Comparison of ENCODE assay signal across 9 mouse cellular contexts in the genomic region with DNA sequence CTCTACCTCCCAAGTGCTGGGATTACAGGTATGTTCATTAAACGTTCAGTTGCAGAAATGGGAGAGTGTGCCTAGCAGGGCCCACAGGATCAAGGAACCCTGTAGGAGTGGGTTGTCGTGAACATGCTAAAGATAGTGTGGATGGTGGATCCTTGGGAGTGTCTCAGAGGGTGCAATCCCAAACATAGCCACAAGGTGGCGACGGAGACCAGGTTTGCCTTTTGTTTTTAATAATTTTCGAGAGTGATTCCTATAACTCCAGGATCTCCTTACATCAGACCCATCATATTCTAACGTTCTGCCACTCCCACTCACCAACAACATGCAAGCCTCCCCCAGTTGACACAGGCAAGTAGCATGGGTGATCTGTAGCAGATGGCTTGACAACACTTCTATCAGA. TPM values are rescaled to one million over a fixed set of nuclear protein-coding genes. Genes with fewer than 3 reads are reported as not detected.
A peak's percentile ranks its signal among the peaks of the same experiment; 100 is the strongest.
DNase-seq lines count a peak whose midpoint lies in the region; ATAC-seq and TF ChIP-seq lines count a peak whose summit lies in the region.
"Had no signal": no experiment of that assay in that cellular context is flagged by ENCODE, and none has a peak within 500 bp of the region (broad histone marks: within the 10 kb centered on the region; RNA-seq: fewer than 3 reads in every experiment).

No protein-coding gene starts in this region.

- peak; percentile 42 for ATAC-seq in CD4-positive, CD25-positive, alpha-beta regulatory T cell, adult 4 months
- ATAC-seq in granulocyte monocyte progenitor cell, adult 5-6 weeks (replicated peaks; ENCODE audit: poor library complexity, severe bottlenecking): peak; percentile 32
- peak; percentile 53; the same call in 1 of the 2 replicates for ATAC-seq in neural tube, embryonic 15.5 days (ENCODE audit: low FRiP score)

- no peaks in the 10 kb centered on the region for H3K27me3 ChIP-seq in neural tube, embryonic 15.5 days (replicated peaks)
- H3K27me3 ChIP-seq: heart, embryonic 15.5 days had no signal

- no peak overlapping the region for H3K4me2 ChIP-seq in neural tube, embryonic 15.5 days
- H3K4me2 ChIP-seq: heart, embryonic 15.5 days had no signal

- H3K36me3 ChIP-seq in neural tube, embryonic 15.5 days: no peaks in the 10 kb centered on the region
- H3K36me3 ChIP-seq: heart, embryonic 15.5 days had no signal

- DNase-seq in adrenal gland, postnatal 10 days: peak; percentile 91
- DNase-seq in embryo, embryonic 11.5 days (ENCODE audit: low read depth, low spot score): peak; percentile 63
- DNase-seq in layer of hippocampus, adult 11-12 months (ENCODE audit: low spot score): peak; percentile 89
- peak; percentile 91 for DNase-seq in lung, adult 2 months
- DNase-seq in thymus, postnatal 25 days: peak; percentile 78

- H3K4me3 ChIP-seq in lung, adult 2 months (replicated peaks; ENCODE audit: extremely low read depth, low read depth, low read length): no peak overlapping the region
- H3K4me3 ChIP-seq in neural tube, embryonic 15.5 days (replicated peaks): no peak overlapping the region
- H3K4me3 ChIP-seq: heart, embryonic 15.5 days had no signal

- no peak overlapping the region for H3K27ac ChIP-seq in neural tube, embryonic 15.5 days (replicated peaks)
- H3K27ac ChIP-seq: heart, embryonic 15.5 days had no signal

- TF ChIP-seq POLR2A in lung, adult 2 months (IDR thresholded peaks at IDR 0.05; ENCODE audit: borderline replicate concordance, extremely low read depth, low read depth, low read length): no peak

- peak; percentile 92 for TF ChIP-seq CTCF in lung, adult 2 months (IDR thresholded peaks at IDR 0.05; ENCODE audit: insufficient read depth, low read length)

- H3K9ac ChIP-seq in neural tube, embryonic 15.5 days (replicated peaks): no peak overlapping the region
- H3K9ac ChIP-seq: heart, embryonic 15.5 days had no signal

- peaks cover 20% of the 10 kb centered on the region for H3K4me1 ChIP-seq in lung, adult 2 months (ENCODE audit: control insufficient read depth, insufficient read depth, low read length)
- H3K4me1 ChIP-seq in neural tube, embryonic 15.5 days: peaks cover 4% of the 10 kb centered on the region; the same call in 1 of the 2 replicates

- 4% methylated on average over 6 of the region's 6 CpGs for WGBS in lung, adult 2 months
- 3% methylated on average over 6 of the region's 6 CpGs for WGBS in neural tube, embryonic 15.5 days

- H3K9me3 ChIP-seq in neural tube, embryonic 15.5 days (replicated peaks): no peaks in the 10 kb centered on the region
- H3K9me3 ChIP-seq: heart, embryonic 15.5 days had no signal

RNA-seq across cellular contexts. Expression of a gene that starts 15.7 kb away (rescaled TPM):
- 1 to 10 TPM; 4.7 to 6.2 TPM for polyA plus RNA-seq in CD4-positive, CD25-positive, alpha-beta regulatory T cell, adult 4 months (2017; shearing (Covaris generic))
- 100 to 1,000 TPM; 155 to 215 TPM for total RNA-seq in adrenal gland, postnatal 10 days (2021)
- total RNA-seq in granulocyte monocyte progenitor cell, adult 5-6 weeks (2014; fragmentation: Nextera tagmentation): 29.1 and 38.2 TPM in 2 replicates
- 43.3 and 46.6 TPM in 2 replicates for total RNA-seq in granulocyte monocyte progenitor cell, adult 5-6 weeks (2017)
- polyA plus RNA-seq in lung, adult 2 months (2012; rRNA removed): 146 and 185 TPM in 2 replicates
- 8.8 and 9.8 TPM in 2 replicates for polyA plus RNA-seq in neural tube, embryonic 15.5 days (2015; fragmentation: Nextera tagmentation; extraction: Ambion mirVana)

Comparison
In these comparisons a context has a peak if more than half of its experiments do, and no peak if none do; other contexts are left out.
1. RNA of a gene that starts 15.7 kb away (polyA plus RNA-seq): 146 to 185 TPM in lung, adult 2 months; 8.8 to 9.8 TPM in neural tube, embryonic 15.5 days and 4.7 to 6.2 TPM in CD4-positive, CD25-positive, alpha-beta regulatory T cell, adult 4 months; every median in the first group is over 10 times any median in the second.
2. Peak in every context shown above with its lines, with median percentiles within 50 percentile points of each other: ATAC-seq and DNase-seq.